Mouse (Mus musculus) lung, postnatal 36 days (tissue): Measurements from ENCODE around the gene Phactr1.
A peak's percentile ranks its signal among the peaks of the same experiment; 100 is the strongest.

Experiments
- DNase-seq: peaks from one replicate; pipeline ENCODE4 v3.0.0; 2022; ENCODE audit warnings: mixed read lengths

Gene Phactr1

GRCm38 (mm10) chr13:43042766-43043165 lies 362.3 kb downstream of the Phactr1 start:
- no peak for DNase-seq

GRCm38 (mm10) chr13:43048553-43048952 lies 368.1 kb downstream of the Phactr1 start:
- DNase-seq: no peak

- DNase-seq: no peak
Observed at GRCm38 (mm10) chr13:43053201-43053600, 372.8 kb downstream of the Phactr1 start.

GRCm38 (mm10) chr13:43055136-43055535 lies 374.7 kb downstream of the Phactr1 start:
- no peak for DNase-seq

GRCm38 (mm10) chr13:43057104-43057503 lies 376.7 kb downstream of the Phactr1 start:
- DNase-seq: no peak

GRCm38 (mm10) chr13:43063355-43063754 lies 382.9 kb downstream of the Phactr1 start:
- peak; percentile 22 for DNase-seq

- no peak for DNase-seq
Observed at GRCm38 (mm10) chr13:43068716-43069265, 388.4 kb downstream of the Phactr1 start.

- no peak for DNase-seq
Observed at GRCm38 (mm10) chr13:43070496-43070895, 390.1 kb downstream of the Phactr1 start.

GRCm38 (mm10) chr13:43070971-43071370 lies 390.5 kb downstream of the Phactr1 start:
- DNase-seq: no peak

GRCm38 (mm10) chr13:43075456-43075855 lies 395.0 kb downstream of the Phactr1 start:
- no peak for DNase-seq

GRCm38 (mm10) chr13:43077485-43077884 lies 397.1 kb downstream of the Phactr1 start:
- no peak for DNase-seq

- DNase-seq: no peak
Observed at GRCm38 (mm10) chr13:43085226-43085625, 404.8 kb downstream of the Phactr1 start.

GRCm38 (mm10) chr13:43094365-43094764 lies 413.9 kb downstream of the Phactr1 start:
- peak; percentile 47 for DNase-seq

GRCm38 (mm10) chr13:43102943-43103342 lies 422.5 kb downstream of the Phactr1 start:
- DNase-seq: no peak

- no peak for DNase-seq
Observed at GRCm38 (mm10) chr13:43104496-43104895, 424.1 kb downstream of the Phactr1 start.

GRCm38 (mm10) chr13:43112280-43112679 lies 431.9 kb downstream of the Phactr1 start:
- DNase-seq: no peak

GRCm38 (mm10) chr13:43112707-43113106 lies 432.3 kb downstream of the Phactr1 start:
- no peak for DNase-seq

GRCm38 (mm10) chr13:43113141-43113540 lies 432.7 kb downstream of the Phactr1 start:
- no peak for DNase-seq

GRCm38 (mm10) chr13:43122306-43123070 lies 442.1 kb downstream of the Phactr1 start:
- no peak for DNase-seq

- DNase-seq: no peak
Observed at GRCm38 (mm10) chr13:43123895-43124682, 443.7 kb downstream of the Phactr1 start.

GRCm38 (mm10) chr13:43124683-43125074 lies 444.3 kb downstream of the Phactr1 start:
- no peak for DNase-seq

GRCm38 (mm10) chr13:43130161-43130560 lies 449.7 kb downstream of the Phactr1 start:
- DNase-seq: no peak

GRCm38 (mm10) chr13:43131741-43132191 lies 451.3 kb downstream of the Phactr1 start:
- DNase-seq: peak; percentile 6

- DNase-seq: peak; percentile 6
Observed at GRCm38 (mm10) chr13:43132859-43133258, 452.4 kb downstream of the Phactr1 start.
